Mouse (Mus musculus) cerebellum, postnatal 25 days (tissue): ENCODE measurements around the gene Mag.
"Not testable (repeated sequence)": the region's sequence is repeated elsewhere in the genome, so short reads cannot be mapped to it uniquely, and the experiment has no call there.

Experiments used
- DNase-seq, 2 experiments: peaks; one replicate each; pipeline ENCODE4 v3.0.0; 2021; ENCODE audit warnings: mixed read lengths in 2 of 2

Gene Mag

GRCm38 (mm10) chr7:30914732-30915131, at the start of gene Mag:
TSS of gene Mag (minus strand) at chr7:30914873.
- peak in 1 of 2 experiments; percentile 13 for DNase-seq

- peak in 1 of 2 experiments; percentile 13 for DNase-seq
These were observed 49.7 kb upstream of the Mag start for GRCm38 (mm10) chr7:30964366-30964765.

GRCm38 (mm10) chr7:30962862-30963261, 48.2 kb upstream of the Mag start:
- DNase-seq, result no peak

GRCm38 (mm10) chr7:30959786-30960349, 45.2 kb upstream of the Mag start:
- DNase-seq, result no peak

GRCm38 (mm10) chr7:30958866-30959487, 44.3 kb upstream of the Mag start:
- peak in 1 of 2 experiments; percentile 24 for DNase-seq

- peak in 1 of 2 experiments; percentile 36 for DNase-seq
These were observed 43.6 kb upstream of the Mag start for GRCm38 (mm10) chr7:30958109-30958865.

GRCm38 (mm10) chr7:30957367-30957783, 42.7 kb upstream of the Mag start:
- peak; percentile 95 to 97 for DNase-seq

GRCm38 (mm10) chr7:30956756-30957366, 42.2 kb upstream of the Mag start, which contains the start of gene Usf2:
TSS of gene Usf2 (minus strand) at chr7:30956803.
- DNase-seq, result peak; percentile 85 to 91

- peak in 1 of 2 experiments; percentile 76 for DNase-seq
These were observed 41.7 kb upstream of the Mag start for GRCm38 (mm10) chr7:30956357-30956751.

GRCm38 (mm10) chr7:30955584-30956356, 41.1 kb upstream of the Mag start:
- peak; percentile 96 to 97 for DNase-seq

- DNase-seq, result peak in 1 of 2 experiments; percentile 20
These were observed 40.4 kb upstream of the Mag start for GRCm38 (mm10) chr7:30954971-30955520.

- peak in 1 of 2 experiments; percentile 24 for DNase-seq
These were observed 39.4 kb upstream of the Mag start for GRCm38 (mm10) chr7:30954036-30954435.

- no peak for DNase-seq
These were observed 38.8 kb upstream of the Mag start for GRCm38 (mm10) chr7:30953459-30953858.

- no peak for DNase-seq
These were observed 38.0 kb upstream of the Mag start for GRCm38 (mm10) chr7:30952441-30953265.

- DNase-seq, result not testable (repeated sequence)
These were observed 35.2 kb upstream of the Mag start for GRCm38 (mm10) chr7:30949902-30950301.

GRCm38 (mm10) chr7:30945876-30946275, 31.2 kb upstream of the Mag start:
- DNase-seq, result no peak

- DNase-seq, result not testable (repeated sequence)
These were observed 30.8 kb upstream of the Mag start for GRCm38 (mm10) chr7:30945466-30945865.

GRCm38 (mm10) chr7:30944706-30945105, 30.0 kb upstream of the Mag start:
- DNase-seq, result not testable (repeated sequence)

- no peak for DNase-seq
These were observed 29.4 kb upstream of the Mag start, which contains the start of gene Hamp for GRCm38 (mm10) chr7:30943909-30944635. TSS of gene Hamp (minus strand) at chr7:30944032.

GRCm38 (mm10) chr7:30942365-30942764, 27.7 kb upstream of the Mag start:
- not testable (repeated sequence) for DNase-seq
